Mouse (Mus musculus) MEL (cell line): ENCODE measurements at regions not wholly inside any gene's neighbourhood (a gene's known extent, or its start where the extent isn't known, plus 50 kb on each side); places are given as distances from the start of the nearest gene placed in this dataset.

ENCODE experiments used
- CHD1 ChIP-seq: IDR thresholded peaks from 2 replicates; pipeline ENCODE4 v1.6.1; 2012; ENCODE audit warnings: low read depth, mild to moderate bottlenecking, inconsistent platforms, low read length, improper control_type of control experiment
- CTCF ChIP-seq, 3 experiments: IDR thresholded peaks in 2 of 3; conservative IDR thresholded peaks in 1 of 3; 2 replicates each; pipeline ENCODE4 v1.5.1; 2011 to 2012; ENCODE audit warnings: low read length in 3 of 3, low read depth in 2 of 3, mild to moderate bottlenecking in 2 of 3, improper control_type of control experiment in 1 of 3, inconsistent platforms in 1 of 3, mixed read lengths in 1 of 3, moderate library complexity in 1 of 3; ENCODE audit not compliant: control insufficient read depth in 1 of 3, insufficient read depth in 1 of 3, poor library complexity in 1 of 3, severe bottlenecking in 1 of 3
- EP300 ChIP-seq, 2 experiments: IDR thresholded peaks; 2 replicates each; pipeline ENCODE4 v1.6.1; 2011; ENCODE audit warnings: improper control_type of control experiment in 2 of 2, low read length in 2 of 2, low read depth in 1 of 2, mild to moderate bottlenecking in 1 of 2
- JUND ChIP-seq: IDR thresholded peaks from 2 replicates; pipeline ENCODE4 v1.6.1; 2011; ENCODE audit warnings: low read depth, mild to moderate bottlenecking, improper control_type of control experiment, low read length
- MAX ChIP-seq: IDR thresholded peaks from 2 replicates; pipeline ENCODE4 v1.6.1; 2011; ENCODE audit warnings: low read length, improper control_type of control experiment
- MAZ ChIP-seq: IDR thresholded peaks from 2 replicates; pipeline ENCODE4 v1.6.1; 2012; ENCODE audit warnings: low read depth, mild to moderate bottlenecking, inconsistent platforms, low read length, improper control_type of control experiment
- MYC ChIP-seq: IDR thresholded peaks from 2 replicates; pipeline ENCODE4 v1.6.1; 2011; ENCODE audit warnings: low read depth, mild to moderate bottlenecking, low read length, improper control_type of control experiment, moderate library complexity
- NELFE ChIP-seq: IDR thresholded peaks from 2 replicates; pipeline ENCODE4 v1.6.1; 2011; ENCODE audit warnings: low read depth, low read length, improper control_type of control experiment
- POLR2A ChIP-seq, 2 experiments: IDR thresholded peaks; 2 replicates each; pipeline ENCODE4 v1.6.1; 2011 to 2012; ENCODE audit warnings: low read length in 2 of 2, mild to moderate bottlenecking in 2 of 2, control low read depth in 1 of 2, improper control_type of control experiment in 1 of 2, low read depth in 1 of 2, moderate library complexity in 1 of 2; ENCODE audit not compliant: control insufficient read depth in 1 of 2, insufficient read depth in 1 of 2, poor library complexity in 1 of 2
- ZMIZ1 ChIP-seq: IDR thresholded peaks from 2 replicates; pipeline ENCODE4 v1.6.1; 2012; ENCODE audit warnings: low read depth, mild to moderate bottlenecking, inconsistent platforms, low read length, improper control_type of control experiment, moderate library complexity

DNA sequence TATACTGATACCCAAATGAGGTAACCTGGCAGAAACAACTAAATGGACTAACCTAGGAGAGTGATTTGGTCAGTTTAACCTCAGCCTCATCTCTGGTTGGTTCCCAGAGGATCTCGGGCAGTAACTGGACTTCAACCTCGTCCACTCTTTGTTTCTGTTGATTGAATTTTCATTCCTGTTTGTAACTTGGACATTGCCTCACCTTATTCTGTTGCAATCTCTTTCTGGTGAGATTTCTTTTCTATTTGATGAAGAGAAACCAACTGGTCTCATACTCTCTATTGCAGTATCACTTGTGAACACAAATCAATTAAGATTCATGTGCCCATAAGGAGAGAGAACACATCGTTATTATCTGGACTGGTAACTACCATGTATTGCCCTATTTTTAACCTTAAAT, 163.3 kb upstream of the Ano5 start:
- TF ChIP-seq CTCF (IDR thresholded peaks at IDR 0.05 in 2 of 3, conservative IDR thresholded peaks at IDR 0.05 in 1 of 3; ENCODE audit: control insufficient read depth in 1 of 3, insufficient read depth in 1 of 3, low read depth in 2 of 3, low read length in 3 of 3, poor library complexity in 1 of 3, severe bottlenecking in 1 of 3) (no peak), MYC (no peak), JUND (no peak), EP300 (IDR thresholded peaks at IDR 0.05; ENCODE audit: low read depth in 1 of 2, low read length in 2 of 2) (no peak), MAZ (no peak), POLR2A (IDR thresholded peaks at IDR 0.05; ENCODE audit: control insufficient read depth in 1 of 2, insufficient read depth in 1 of 2, low read depth in 1 of 2, low read length in 2 of 2, poor library complexity in 1 of 2) (no peak), MAX (no peak), ZMIZ1 (no peak), CHD1 (no peak), NELFE (no peak)
